Mouse (Mus musculus): ENCODE measurements at regions not wholly inside any gene's neighbourhood (a gene's known extent, or its start where the extent isn't known, plus 50 kb on each side); places are given as distances from the start of the nearest gene placed in this dataset.
A peak's percentile ranks its signal among the peaks of the same experiment; 100 is the strongest.

GRCm38 (mm10) chr2:48536930-48537329, 277.0 kb upstream of the Acvr2a start:
- DNase-seq (ENCODE audit: low spot score in 2 of 2) = no peak

GRCm38 (mm10) chr2:48538668-48539341, 275.1 kb upstream of the Acvr2a start:
- peak in 1 of 2 experiments; percentile 2 for DNase-seq (ENCODE audit: low spot score in 2 of 2)

GRCm38 (mm10) chr2:48539465-48540055, 274.3 kb upstream of the Acvr2a start:
- no peak for DNase-seq (ENCODE audit: low spot score in 2 of 2)

GRCm38 (mm10) chr2:48544377-48544776, 269.5 kb upstream of the Acvr2a start:
- DNase-seq (ENCODE audit: low spot score in 2 of 2) = no peak

- DNase-seq (ENCODE audit: low spot score in 2 of 2) = no peak
Measured at GRCm38 (mm10) chr2:48545072-48545471, 268.8 kb upstream of the Acvr2a start.

GRCm38 (mm10) chr2:48545679-48546078, 268.2 kb upstream of the Acvr2a start:
- DNase-seq (ENCODE audit: low spot score in 2 of 2) = no peak

- DNase-seq (ENCODE audit: low spot score in 2 of 2) = no peak
Measured at GRCm38 (mm10) chr2:48546194-48546593, 267.7 kb upstream of the Acvr2a start.

GRCm38 (mm10) chr2:48556600-48556999, 257.3 kb upstream of the Acvr2a start:
- no peak for DNase-seq (ENCODE audit: low spot score in 2 of 2)

GRCm38 (mm10) chr2:48557123-48557522, 256.8 kb upstream of the Acvr2a start:
- no peak for DNase-seq (ENCODE audit: low spot score in 2 of 2)

- DNase-seq (ENCODE audit: low spot score in 2 of 2) = no peak
Measured at GRCm38 (mm10) chr2:48558641-48559040, 255.3 kb upstream of the Acvr2a start.

- no peak for DNase-seq (ENCODE audit: low spot score in 2 of 2)
Measured at GRCm38 (mm10) chr2:48563636-48564035, 250.3 kb upstream of the Acvr2a start.

GRCm38 (mm10) chr2:48564170-48564569, 249.7 kb upstream of the Acvr2a start:
- no peak for DNase-seq (ENCODE audit: low spot score in 2 of 2)

- no peak for DNase-seq (ENCODE audit: low spot score in 2 of 2)
Measured at GRCm38 (mm10) chr2:48567871-48568270, 246.0 kb upstream of the Acvr2a start.

GRCm38 (mm10) chr2:48586162-48586830, 227.6 kb upstream of the Acvr2a start:
- DNase-seq (ENCODE audit: low spot score in 2 of 2) = no peak

GRCm38 (mm10) chr2:48586831-48587169, 227.1 kb upstream of the Acvr2a start:
- DNase-seq (ENCODE audit: low spot score in 2 of 2) = no peak

GRCm38 (mm10) chr2:48589709-48590108, 224.2 kb upstream of the Acvr2a start:
- DNase-seq (ENCODE audit: low spot score in 2 of 2) = no peak

GRCm38 (mm10) chr2:48597793-48598583, 215.9 kb upstream of the Acvr2a start:
- no peak for DNase-seq (ENCODE audit: low spot score in 2 of 2)

GRCm38 (mm10) chr2:48599367-48599766, 214.5 kb upstream of the Acvr2a start:
- no peak for DNase-seq (ENCODE audit: low spot score in 2 of 2)

- DNase-seq (ENCODE audit: low spot score in 2 of 2) = no peak
Measured at GRCm38 (mm10) chr2:48601855-48602254, 212.1 kb upstream of the Acvr2a start.

GRCm38 (mm10) chr2:48609466-48609865, 204.4 kb upstream of the Acvr2a start:
- DNase-seq (ENCODE audit: low spot score in 2 of 2) = no peak

- no peak for DNase-seq (ENCODE audit: low spot score in 2 of 2)
Measured at GRCm38 (mm10) chr2:48612251-48612650, 201.7 kb upstream of the Acvr2a start.

GRCm38 (mm10) chr2:48617141-48617699, 196.7 kb upstream of the Acvr2a start:
- no peak for DNase-seq (ENCODE audit: low spot score in 2 of 2)

Data from left cerebral cortex, adult 8-10 months (tissue).